Mouse (Mus musculus): ENCODE data around the gene Rilpl1. TPM values are rescaled to one million over a fixed set of nuclear protein-coding genes. Genes with fewer than 3 reads are reported as not detected.
A peak's percentile ranks its signal among the peaks of the same experiment; 100 is the strongest.

Rilpl1 gene
- polyA plus RNA-seq, 1 experiment from 2014 or later, result 26.1 TPM

DNA sequence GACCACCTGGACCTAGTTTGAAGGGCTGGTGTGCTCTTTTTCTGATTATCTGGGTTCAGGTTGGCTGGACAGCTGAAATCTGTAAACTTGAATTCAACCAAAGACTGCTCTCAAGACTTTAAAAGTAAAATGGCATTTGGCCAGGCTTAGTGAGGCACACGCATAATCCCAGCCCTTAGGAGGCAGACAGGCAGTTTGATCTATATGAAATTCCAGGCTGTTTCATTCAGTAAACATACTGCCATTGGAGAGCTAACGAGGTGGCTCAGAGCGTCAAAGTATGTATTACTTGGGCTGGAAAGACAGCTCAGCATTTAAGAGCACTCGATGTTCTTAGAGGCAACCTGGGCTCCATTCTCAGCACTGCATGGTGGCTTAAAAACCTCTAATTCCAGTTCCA, 39.5 kb downstream of the Rilpl1 start:
- Histone ChIP-seq H3K4me1 (ENCODE audit: control insufficient read depth, insufficient read depth, low read length) (no peaks in the 10 kb centered on the region), H3K4me2 (replicated peaks; ENCODE audit: low read depth, low read length) (no peak overlapping the region), H3K9ac (ENCODE audit: low read depth, low read length) (no peak overlapping the region), H3K27ac (ENCODE audit: low read depth, low read length) (no peak overlapping the region), H3K9me3 (ENCODE audit: control insufficient read depth, low read length) (no peaks in the 10 kb centered on the region), H3K27me3 (ENCODE audit: control insufficient read depth, insufficient read depth, low read length) (no peaks in the 10 kb centered on the region), H3K36me3 (ENCODE audit: control insufficient read depth, insufficient read depth, low read length) (peaks cover 49% of the 10 kb centered on the region), H3K4me3 (ENCODE audit: low read length) (no peak overlapping the region)
- ATAC-seq (ENCODE audit: low FRiP score, low TSS enrichment), result no peak
- 86% methylated on average over 4 of the region's 4 CpGs for WGBS

DNA sequence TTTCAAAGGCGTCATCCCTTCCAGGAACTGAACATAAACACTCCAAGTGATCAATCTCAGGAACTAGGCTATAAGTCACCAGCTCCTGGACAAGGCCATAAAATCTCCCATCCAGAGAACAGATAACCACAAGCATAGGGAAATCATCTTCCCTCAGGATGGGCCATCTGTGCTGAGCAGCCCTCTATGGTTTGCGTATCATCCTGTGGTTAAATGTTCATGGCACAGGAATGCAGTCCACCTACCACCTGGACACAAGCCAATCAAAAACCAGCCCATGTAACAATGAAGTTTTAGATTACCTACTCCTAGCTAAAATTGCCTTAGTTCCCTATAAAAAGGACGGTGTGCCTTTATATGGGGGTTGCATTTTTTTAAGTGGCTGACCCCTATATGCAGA, 42.3 kb downstream of the Rilpl1 start:
- peaks cover 45% of the 10 kb centered on the region for H3K36me3 ChIP-seq (ENCODE audit: control insufficient read depth, insufficient read depth, low read length)
- no peak overlapping the region for H3K27ac ChIP-seq (ENCODE audit: low read depth, low read length)
- H3K9ac ChIP-seq (ENCODE audit: low read depth, low read length), result no peak overlapping the region
- no peaks in the 10 kb centered on the region for H3K9me3 ChIP-seq (ENCODE audit: control insufficient read depth, low read length)
- H3K4me3 ChIP-seq (ENCODE audit: low read length), result no peak overlapping the region
- 63% methylated on average over 3 of the region's 3 CpGs for WGBS
- no peak for ATAC-seq (ENCODE audit: low FRiP score, low TSS enrichment)
- no peaks in the 10 kb centered on the region for H3K27me3 ChIP-seq (ENCODE audit: control insufficient read depth, insufficient read depth, low read length)
- peaks cover 4% of the 10 kb centered on the region; the same call in 1 of the 2 replicates for H3K4me1 ChIP-seq (ENCODE audit: control insufficient read depth, insufficient read depth, low read length)
- H3K4me2 ChIP-seq (replicated peaks; ENCODE audit: low read depth, low read length), result no peak overlapping the region

DNA sequence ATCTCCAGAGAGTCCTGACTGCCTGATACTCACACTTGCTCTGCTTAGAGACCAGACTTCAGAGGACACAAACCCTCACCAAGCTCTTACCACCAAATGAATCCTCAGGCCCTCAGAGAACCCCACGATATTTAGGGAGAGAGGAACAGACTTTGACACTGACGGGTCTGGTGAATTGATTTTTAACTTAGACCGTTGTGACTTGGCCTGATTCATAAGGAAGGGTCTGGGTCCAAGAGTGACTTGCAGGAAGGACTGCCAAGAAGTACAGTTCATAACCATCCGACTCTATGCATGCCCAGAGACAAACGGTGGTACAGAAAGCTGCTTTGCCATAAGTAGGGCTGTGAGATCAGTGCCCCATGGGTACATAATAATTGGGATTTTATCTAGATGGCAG, 45.5 kb downstream of the Rilpl1 start:
- no peak overlapping the region for H3K27ac ChIP-seq (ENCODE audit: low read depth, low read length)
- WGBS, result 96% methylated on average over 5 of the region's 5 CpGs

DNA sequence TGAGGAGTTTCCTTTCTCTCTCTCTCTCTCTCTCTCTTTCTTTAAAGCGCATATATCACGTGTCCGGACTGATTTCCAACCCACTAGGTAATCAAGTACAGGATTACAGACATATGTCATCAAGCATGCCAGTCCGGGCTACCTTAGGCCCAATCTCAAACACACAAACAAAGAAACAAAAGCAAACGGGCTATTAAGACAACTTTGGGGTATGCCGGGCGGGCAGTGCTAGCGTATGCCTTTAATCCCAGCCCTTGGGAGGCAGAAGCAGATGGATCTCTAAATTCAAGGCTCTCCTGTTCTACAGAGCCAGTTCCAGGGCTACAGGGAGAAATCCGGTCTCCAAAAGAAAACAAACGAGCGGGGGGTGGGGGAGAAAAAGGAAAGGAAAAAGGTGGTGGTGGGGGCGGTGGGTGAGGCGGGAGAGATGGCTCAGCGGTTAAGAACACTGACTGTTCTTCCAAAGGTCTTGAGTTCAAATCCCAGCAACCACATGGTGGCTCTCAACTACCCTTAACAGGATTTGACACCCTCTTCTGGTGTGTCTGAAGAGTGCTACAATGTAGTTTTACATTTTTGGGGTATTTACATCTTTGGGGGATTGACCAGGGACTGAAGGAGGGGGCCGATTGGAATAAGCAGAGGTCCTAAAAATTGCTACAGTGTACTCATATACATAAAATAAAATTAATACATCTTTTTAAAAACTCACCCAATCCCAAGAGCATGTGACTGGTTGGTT, 47.4 kb downstream of the Rilpl1 start:
- ATAC-seq (ENCODE audit: low FRiP score, low TSS enrichment), result peak; percentile 38
- peak overlapping the region; percentile 72 for H3K9ac ChIP-seq (ENCODE audit: low read depth, low read length)
- H3K36me3 ChIP-seq (ENCODE audit: control insufficient read depth, insufficient read depth, low read length), result peaks cover 3% of the 10 kb centered on the region; the same call in 1 of the 2 replicates
- peaks cover 4% of the 10 kb centered on the region for H3K4me1 ChIP-seq (ENCODE audit: control insufficient read depth, insufficient read depth, low read length)
- H3K4me2 ChIP-seq (replicated peaks; ENCODE audit: low read depth, low read length), result peak overlapping the region; percentile 67
- H3K4me3 ChIP-seq (ENCODE audit: low read length), result peak overlapping the region; percentile 73
- H3K27me3 ChIP-seq (ENCODE audit: control insufficient read depth, insufficient read depth, low read length), result no peaks in the 10 kb centered on the region
- no peaks in the 10 kb centered on the region for H3K9me3 ChIP-seq (ENCODE audit: control insufficient read depth, low read length)
- peak overlapping the region; percentile 99 for H3K27ac ChIP-seq (ENCODE audit: low read depth, low read length)
- 7% methylated on average over 15 of the region's 15 CpGs for WGBS

More for the DNA sequence above, 45.5 kb downstream of the Rilpl1 start:
- H3K4me2 ChIP-seq (replicated peaks; ENCODE audit: low read depth, low read length), result no peak overlapping the region
- no peaks in the 10 kb centered on the region for H3K27me3 ChIP-seq (ENCODE audit: control insufficient read depth, insufficient read depth, low read length)
- peaks cover 4% of the 10 kb centered on the region; the same call in 1 of the 2 replicates for H3K4me1 ChIP-seq (ENCODE audit: control insufficient read depth, insufficient read depth, low read length)
- H3K9me3 ChIP-seq (ENCODE audit: control insufficient read depth, low read length), result no peaks in the 10 kb centered on the region
- peaks cover 13% of the 10 kb centered on the region; the same call in 1 of the 2 replicates for H3K36me3 ChIP-seq (ENCODE audit: control insufficient read depth, insufficient read depth, low read length)
- no peak overlapping the region for H3K4me3 ChIP-seq (ENCODE audit: low read length)
- H3K9ac ChIP-seq (ENCODE audit: low read depth, low read length), result no peak overlapping the region
- no peak for ATAC-seq (ENCODE audit: low FRiP score, low TSS enrichment)

DNA sequence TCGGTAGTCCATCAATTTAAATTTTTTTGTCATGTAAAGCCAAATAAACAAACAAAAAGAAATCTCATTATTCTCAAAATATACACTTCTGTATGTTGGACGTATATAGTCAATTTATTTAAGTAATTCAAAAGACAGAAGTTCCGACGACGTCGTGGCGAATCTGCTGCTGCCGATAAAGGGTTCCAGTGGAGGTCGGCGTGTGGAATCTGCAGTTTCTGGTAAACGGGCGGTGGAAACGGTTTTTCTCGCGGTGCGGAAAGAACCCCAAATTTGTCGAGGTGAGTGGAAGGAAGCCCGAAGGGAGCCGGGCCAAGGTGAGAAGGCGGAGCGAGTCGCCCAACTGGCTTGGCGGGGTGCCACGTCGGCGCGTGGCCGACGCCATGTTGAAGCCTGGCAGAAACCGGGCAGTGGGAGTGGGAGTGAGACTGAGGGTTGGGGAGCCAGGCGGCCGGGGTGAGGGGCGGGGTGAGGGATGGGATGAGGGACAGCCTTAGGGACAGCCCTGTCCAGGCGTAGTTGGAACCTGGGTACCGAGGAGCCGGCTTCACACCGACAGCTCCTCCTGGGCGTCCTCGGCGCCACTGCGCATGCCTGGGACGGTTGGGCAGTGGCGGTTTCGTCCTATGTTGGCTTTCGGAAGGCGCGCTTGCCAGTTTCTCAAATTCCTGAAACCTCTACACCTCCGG, 48.1 kb downstream of the Rilpl1 start, which contains the start of gene Snrnp35:
Gene Snrnp35, plus strand, starts transcription at position 169 of the 689 bp plus-strand sequence.
- under 1% methylated on average over 48 of the region's 48 CpGs for WGBS

DNA sequence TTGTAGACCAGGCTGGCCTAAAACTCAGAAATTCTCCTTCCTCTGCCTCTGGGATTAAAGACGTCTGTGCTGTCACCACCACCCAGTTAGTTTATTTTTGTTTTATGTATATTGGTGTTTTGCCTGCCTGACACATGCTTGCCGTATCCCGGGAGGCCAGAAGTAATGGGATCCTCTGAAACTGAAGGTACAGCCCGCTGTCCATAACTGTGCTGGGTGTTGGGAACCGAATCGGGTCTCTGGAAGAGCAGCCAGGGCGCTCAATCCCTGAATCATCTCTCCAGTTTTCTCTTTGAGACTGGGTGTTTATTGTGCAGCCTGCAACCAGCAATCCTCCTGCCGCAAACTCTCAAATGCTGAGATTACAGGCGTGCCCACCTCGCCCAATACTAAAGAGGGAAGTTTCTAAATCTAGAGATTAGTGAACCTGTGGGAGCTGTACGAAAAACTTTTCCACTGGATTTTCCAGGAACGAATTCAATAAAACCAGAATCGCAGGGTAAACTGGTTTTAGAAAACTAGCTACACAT, 48.7 kb downstream of the Rilpl1 start:
- Histone ChIP-seq H3K4me3 (ENCODE audit: low read length) (peak overlapping the region; percentile 73), H3K27ac (ENCODE audit: low read depth, low read length) (peak overlapping the region; percentile 99), H3K36me3 (ENCODE audit: control insufficient read depth, insufficient read depth, low read length) (peaks cover 3% of the 10 kb centered on the region; the same call in 1 of the 2 replicates), H3K27me3 (ENCODE audit: control insufficient read depth, insufficient read depth, low read length) (no peaks in the 10 kb centered on the region), H3K9me3 (ENCODE audit: control insufficient read depth, low read length) (no peaks in the 10 kb centered on the region), H3K4me1 (ENCODE audit: control insufficient read depth, insufficient read depth, low read length) (peaks cover 7% of the 10 kb centered on the region), H3K4me2 (replicated peaks; ENCODE audit: low read depth, low read length) (peak overlapping the region; percentile 67), H3K9ac (ENCODE audit: low read depth, low read length) (peak overlapping the region; percentile 72)
- 2% methylated on average over 13 of the region's 13 CpGs for WGBS
- ATAC-seq (ENCODE audit: low FRiP score, low TSS enrichment), result no peak

More for the DNA sequence above, 48.1 kb downstream of the Rilpl1 start, which contains the start of gene Snrnp35:
- Histone ChIP-seq H3K36me3 (ENCODE audit: control insufficient read depth, insufficient read depth, low read length) (peaks cover 3% of the 10 kb centered on the region; the same call in 1 of the 2 replicates), H3K4me3 (ENCODE audit: low read length) (peak within 1 kb of the TSS; percentile 73), H3K4me1 (ENCODE audit: control insufficient read depth, insufficient read depth, low read length) (peaks cover 7% of the 10 kb centered on the region), H3K9me3 (ENCODE audit: control insufficient read depth, low read length) (no peaks in the 10 kb centered on the region), H3K4me2 (replicated peaks; ENCODE audit: low read depth, low read length) (peak within 1 kb of the TSS; percentile 67), H3K9ac (ENCODE audit: low read depth, low read length) (peak within 1 kb of the TSS; percentile 72), H3K27me3 (ENCODE audit: control insufficient read depth, insufficient read depth, low read length) (no peaks in the 10 kb centered on the region), H3K27ac (ENCODE audit: low read depth, low read length) (peak within 1 kb of the TSS; percentile 99)
- ATAC-seq (ENCODE audit: low FRiP score, low TSS enrichment), result peak; percentile 96

DNA sequence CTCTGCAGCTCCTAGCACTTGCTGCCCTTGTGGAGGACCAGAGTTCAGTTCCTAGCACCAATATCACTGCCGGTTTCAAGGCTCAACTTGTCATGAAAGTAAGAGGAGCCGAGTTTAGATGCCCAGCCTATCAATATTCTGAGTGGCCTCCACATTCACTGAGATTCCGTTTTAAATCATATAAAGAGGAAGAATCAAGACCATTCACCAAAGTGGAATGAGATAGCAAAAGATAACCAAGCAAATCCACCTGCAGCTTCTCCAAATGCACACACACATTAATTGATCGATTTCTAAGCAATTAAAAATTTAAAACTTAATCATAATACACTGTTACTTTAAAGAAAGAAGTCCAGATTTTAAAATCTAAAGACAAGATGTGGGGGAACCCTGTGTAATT, 49.5 kb downstream of the Rilpl1 start:
- WGBS, result 81% methylated on average over 4 of the region's 4 CpGs
- Histone ChIP-seq H3K4me1 (ENCODE audit: control insufficient read depth, insufficient read depth, low read length) (peaks cover 7% of the 10 kb centered on the region), H3K36me3 (ENCODE audit: control insufficient read depth, insufficient read depth, low read length) (peaks cover 3% of the 10 kb centered on the region; the same call in 1 of the 2 replicates), H3K27ac (ENCODE audit: low read depth, low read length) (no peak overlapping the region), H3K4me3 (ENCODE audit: low read length) (no peak overlapping the region), H3K4me2 (replicated peaks; ENCODE audit: low read depth, low read length) (no peak overlapping the region), H3K27me3 (ENCODE audit: control insufficient read depth, insufficient read depth, low read length) (no peaks in the 10 kb centered on the region), H3K9ac (ENCODE audit: low read depth, low read length) (no peak overlapping the region), H3K9me3 (ENCODE audit: control insufficient read depth, low read length) (no peaks in the 10 kb centered on the region)
- ATAC-seq (ENCODE audit: low FRiP score, low TSS enrichment), result no peak

DNA sequence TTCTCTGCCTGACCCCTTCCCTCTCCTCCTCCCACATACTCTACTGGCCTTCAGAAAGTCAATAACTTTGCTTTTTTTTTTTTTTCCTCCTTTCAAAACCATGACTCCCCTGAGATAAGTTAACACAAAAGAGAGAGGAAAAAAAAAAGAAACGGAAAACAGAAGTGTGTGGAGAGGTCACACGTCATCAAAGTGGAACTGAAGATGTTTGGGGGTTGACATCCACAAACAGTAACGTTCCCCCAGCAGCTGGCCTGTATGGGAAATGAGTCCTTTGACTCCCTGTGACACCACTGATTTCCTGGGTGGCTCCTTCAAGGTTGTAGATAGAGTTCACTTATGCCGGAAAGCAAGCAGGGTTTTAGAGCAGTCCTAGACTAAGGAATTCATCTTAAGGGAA, 51.1 kb downstream of the Rilpl1 start:
- Histone ChIP-seq H3K9ac (ENCODE audit: low read depth, low read length) (no peak overlapping the region), H3K36me3 (ENCODE audit: control insufficient read depth, insufficient read depth, low read length) (peaks cover 3% of the 10 kb centered on the region; the same call in 1 of the 2 replicates), H3K27me3 (ENCODE audit: control insufficient read depth, insufficient read depth, low read length) (no peaks in the 10 kb centered on the region), H3K4me2 (replicated peaks; ENCODE audit: low read depth, low read length) (no peak overlapping the region), H3K4me1 (ENCODE audit: control insufficient read depth, insufficient read depth, low read length) (peaks cover 7% of the 10 kb centered on the region), H3K27ac (ENCODE audit: low read depth, low read length) (no peak overlapping the region), H3K9me3 (ENCODE audit: control insufficient read depth, low read length) (no peaks in the 10 kb centered on the region), H3K4me3 (ENCODE audit: low read length) (no peak overlapping the region)
- no peak for ATAC-seq (ENCODE audit: low FRiP score, low TSS enrichment)
- 63% methylated on average over 4 of the region's 4 CpGs for WGBS

DNA sequence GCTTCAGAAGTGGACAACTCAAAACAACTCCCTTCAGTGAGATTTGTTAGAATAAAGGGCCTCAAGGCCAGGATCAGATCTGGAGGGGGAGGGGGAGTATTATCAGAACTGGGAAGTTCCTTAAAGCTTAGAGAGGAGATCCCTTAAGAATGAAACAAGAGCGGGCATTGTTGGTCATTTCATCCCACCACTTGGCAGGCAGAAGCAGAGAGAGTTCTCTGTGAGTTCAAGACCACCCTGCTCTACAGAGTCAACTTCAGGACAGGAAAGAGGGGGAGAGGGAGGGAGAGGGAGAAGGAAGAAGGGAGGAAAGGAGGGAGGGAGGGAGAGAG, 52.4 kb downstream of the Rilpl1 start:
- Histone ChIP-seq H3K27ac (ENCODE audit: low read depth, low read length) (peak overlapping the region; percentile 71), H3K36me3 (ENCODE audit: control insufficient read depth, insufficient read depth, low read length) (no peaks in the 10 kb centered on the region), H3K27me3 (ENCODE audit: control insufficient read depth, insufficient read depth, low read length) (no peaks in the 10 kb centered on the region), H3K9ac (ENCODE audit: low read depth, low read length) (no peak overlapping the region), H3K4me1 (ENCODE audit: control insufficient read depth, insufficient read depth, low read length) (peaks cover 3% of the 10 kb centered on the region; the same call in 1 of the 2 replicates), H3K4me2 (replicated peaks; ENCODE audit: low read depth, low read length) (no peak overlapping the region), H3K9me3 (ENCODE audit: control insufficient read depth, low read length) (no peaks in the 10 kb centered on the region), H3K4me3 (ENCODE audit: low read length) (no peak overlapping the region)
- 82% methylated on average over 1 of the region's 1 CpGs for WGBS
- no peak for ATAC-seq (ENCODE audit: low FRiP score, low TSS enrichment)

Measured in kidney, embryonic 14.5 days (tissue).